Mouse (Mus musculus) embryonic facial prominence, embryonic 15.5 days (tissue): ENCODE results near the gene Hnrnpr. TPM values are rescaled to one million over a fixed set of nuclear protein-coding genes. Genes with fewer than 3 reads are reported as not detected.

ENCODE experiments used
- ATAC-seq: fragments of 200-750 bp; cut with Nextera tagmentation; 2 replicates; pipeline ENCODE4 v1.8.0; 2017; ENCODE audit warnings: low read depth, moderate TSS enrichment; ENCODE audit not compliant: insufficient number of reproducible peaks, low FRiP score, low TSS enrichment
- H3K27ac ChIP-seq: fragments of 300-500 bp; sonication (generic); replicated peaks from 2 replicates; pipeline ENCODE4 v1.5.1; 2015; ENCODE audit warnings: mild to moderate bottlenecking, inconsistent platforms
- H3K27me3 ChIP-seq: fragments of 300-500 bp; sonication (generic); 2 replicates; pipeline ENCODE4 v1.6.1; 2015; ENCODE audit warnings: inconsistent platforms
- H3K36me3 ChIP-seq: fragments of 300-500 bp; sonication (generic); 2 replicates; pipeline ENCODE4 v1.6.1; 2015; ENCODE audit warnings: mild to moderate bottlenecking, inconsistent platforms
- H3K4me1 ChIP-seq: fragments of 300-500 bp; sonication (generic); 2 replicates; pipeline ENCODE4 v1.6.1; 2015; ENCODE audit warnings: inconsistent platforms
- H3K4me2 ChIP-seq: fragments of 300-500 bp; sonication (generic); replicated peaks from 2 replicates; pipeline ENCODE4 v1.6.1; 2015; ENCODE audit warnings: mild to moderate bottlenecking, inconsistent platforms
- H3K4me3 ChIP-seq: fragments of 300-500 bp; sonication (generic); replicated peaks from 2 replicates; pipeline ENCODE4 v1.5.1; 2015; ENCODE audit warnings: mild to moderate bottlenecking, inconsistent platforms
- H3K9ac ChIP-seq: fragments of 300-500 bp; sonication (generic); 2 replicates; pipeline ENCODE4 v1.6.1; 2015; ENCODE audit warnings: inconsistent platforms
- H3K9me3 ChIP-seq: fragments of 300-500 bp; sonication (generic); replicated peaks from 2 replicates; pipeline ENCODE4 v1.6.1; 2016; ENCODE audit warnings: inconsistent platforms
- WGBS: fragments of 180-500 bp; shearing (Covaris S2); methylation state at CpG from one replicate; pipeline ENCODE4 v1.1.7; 2015; 5-methylcytosine and 5-hydroxymethylcytosine counted together
- polyA plus RNA-seq: library from polyadenylated mRNA; unstranded; fragments of >200 nt; fragmentation: Nextera tagmentation; extraction: Ambion mirVana; gene quantifications from 2 replicates; pipeline ENCODE4 v1.2.1, GENCODE M21; 2015

Gene Hnrnpr
- polyA plus RNA-seq, 1 experiment from 2014 or later, result 159 TPM

GRCm38 (mm10) chr4:136284891-136285290, 25.9 kb upstream of the Hnrnpr start:
- Histone ChIP-seq H3K9ac (peak overlapping the region; percentile 77), H3K36me3 (peaks cover 29% of the 10 kb centered on the region), H3K4me2 (peak overlapping the region; percentile 82), H3K27me3 (no peaks in the 10 kb centered on the region), H3K4me1 (peaks cover 34% of the 10 kb centered on the region), H3K9me3 (0 out of 2 replicates have a peak, but pooled peaks cover 3% of the 10 kb centered on the region), H3K4me3 (peak overlapping the region; percentile 82), H3K27ac (peak overlapping the region; percentile 98)
- no peak for ATAC-seq
- 23% methylated on average over 6 of the region's 6 CpGs for WGBS

GRCm38 (mm10) chr4:136285348-136285810, 25.4 kb upstream of the Hnrnpr start:
- H3K4me2 ChIP-seq, result peak overlapping the region; percentile 82
- H3K27ac ChIP-seq, result peak overlapping the region; percentile 98
- H3K9me3 ChIP-seq, result 0 out of 2 replicates have a peak, but pooled peaks cover 3% of the 10 kb centered on the region
- peak overlapping the region; percentile 82 for H3K4me3 ChIP-seq
- under 1% methylated on average over 25 of the region's 25 CpGs for WGBS
- ATAC-seq, result peak; percentile 95
- H3K4me1 ChIP-seq, result peaks cover 34% of the 10 kb centered on the region
- peaks cover 34% of the 10 kb centered on the region for H3K36me3 ChIP-seq
- no peaks in the 10 kb centered on the region for H3K27me3 ChIP-seq
- H3K9ac ChIP-seq, result peak overlapping the region; percentile 77

DNA sequence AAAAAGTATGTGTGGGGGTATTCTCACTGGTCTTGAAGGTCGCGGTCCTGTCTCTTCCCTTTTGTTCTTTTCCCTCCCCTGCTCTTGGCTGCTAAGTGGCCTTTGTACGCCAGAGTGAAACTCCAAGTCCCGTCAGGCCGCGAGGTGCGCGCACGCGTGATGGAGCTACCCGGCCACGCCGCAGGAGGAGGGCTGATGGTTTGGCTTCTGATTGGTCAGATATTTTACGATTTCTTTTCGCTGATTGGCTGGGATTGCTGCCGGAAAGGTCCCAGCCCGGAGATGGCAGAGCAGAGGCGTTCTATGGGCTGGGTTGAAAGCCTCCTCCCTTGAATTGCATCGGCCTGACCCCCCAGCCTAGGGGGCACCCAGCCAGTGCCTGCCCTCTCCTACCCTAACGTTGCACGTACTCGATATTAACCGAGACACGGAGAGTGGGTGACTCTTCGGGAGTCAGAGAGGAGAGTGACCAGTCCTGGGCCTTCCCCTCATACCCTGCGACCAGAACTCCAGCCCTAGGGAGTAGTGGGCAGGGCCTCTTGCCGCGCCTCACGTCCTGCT, 24.9 kb upstream of the Hnrnpr start:
- H3K27ac ChIP-seq, result peak overlapping the region; percentile 98
- no peaks in the 10 kb centered on the region for H3K27me3 ChIP-seq
- peak; percentile 88 for ATAC-seq
- peak overlapping the region; percentile 82 for H3K4me2 ChIP-seq
- H3K4me3 ChIP-seq, result peak overlapping the region; percentile 82
- H3K9ac ChIP-seq, result peak overlapping the region; percentile 77
- H3K4me1 ChIP-seq, result peaks cover 34% of the 10 kb centered on the region
- H3K36me3 ChIP-seq, result peaks cover 39% of the 10 kb centered on the region
- WGBS, result under 1% methylated on average over 29 of the region's 29 CpGs
- H3K9me3 ChIP-seq, result 0 out of 2 replicates have a peak, but pooled peaks cover 3% of the 10 kb centered on the region

DNA sequence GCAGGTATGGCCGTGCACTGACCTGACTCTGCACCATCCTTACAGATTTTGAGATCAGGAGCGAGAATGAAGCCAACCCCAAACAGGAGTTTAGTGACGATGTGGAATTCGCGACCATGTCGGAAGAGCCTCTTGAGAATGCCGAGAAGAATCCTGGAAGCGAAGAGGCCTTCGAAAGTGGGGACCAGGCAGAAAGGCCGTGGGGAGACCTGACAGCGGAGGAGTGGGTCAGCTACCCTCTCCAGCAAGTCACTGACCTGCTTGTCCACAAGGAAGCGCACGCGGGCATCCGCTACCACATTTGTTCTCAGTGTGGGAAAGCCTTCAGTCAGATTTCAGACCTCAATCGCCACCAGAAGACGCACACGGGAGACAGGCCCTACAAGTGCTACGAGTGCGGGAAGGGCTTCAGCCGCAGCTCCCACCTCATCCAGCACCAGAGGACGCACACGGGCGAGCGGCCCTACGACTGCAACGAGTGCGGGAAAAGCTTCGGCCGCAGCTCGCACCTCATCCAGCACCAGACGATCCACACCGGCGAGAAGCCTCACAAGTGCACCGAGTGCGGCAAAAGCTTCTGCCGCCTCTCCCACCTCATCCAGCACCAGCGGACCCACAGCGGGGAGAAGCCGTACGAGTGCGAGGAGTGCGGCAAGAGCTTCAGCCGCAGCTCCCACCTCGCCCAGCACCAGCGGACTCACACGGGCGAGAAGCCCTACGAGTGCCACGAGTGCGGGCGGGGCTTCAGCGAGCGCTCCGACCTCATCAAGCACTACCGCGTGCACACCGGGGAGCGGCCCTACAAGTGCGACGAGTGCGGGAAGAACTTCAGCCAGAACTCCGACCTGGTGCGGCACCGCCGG, 20.6 kb upstream of the Hnrnpr start:
- no peak overlapping the region for H3K4me2 ChIP-seq
- H3K4me1 ChIP-seq, result peaks cover 7% of the 10 kb centered on the region
- WGBS, result 58% methylated on average over 66 of the region's 66 CpGs
- ATAC-seq, result no peak
- H3K27me3 ChIP-seq, result no peaks in the 10 kb centered on the region
- H3K4me3 ChIP-seq, result no peak overlapping the region
- H3K36me3 ChIP-seq, result peaks cover 75% of the 10 kb centered on the region
- H3K27ac ChIP-seq, result no peak overlapping the region
- H3K9me3 ChIP-seq, result 0 out of 2 replicates have a peak, but pooled peaks cover 3% of the 10 kb centered on the region
- no peak overlapping the region for H3K9ac ChIP-seq

- no peak overlapping the region for H3K9ac ChIP-seq
- H3K27me3 ChIP-seq, result no peaks in the 10 kb centered on the region
- peaks cover 7% of the 10 kb centered on the region for H3K4me1 ChIP-seq
- H3K36me3 ChIP-seq, result peaks cover 75% of the 10 kb centered on the region
- no peak overlapping the region for H3K4me3 ChIP-seq
- no peak for ATAC-seq
- 0 out of 2 replicates have a peak, but pooled peaks cover 3% of the 10 kb centered on the region for H3K9me3 ChIP-seq
- 72% methylated on average over 39 of the region's 39 CpGs for WGBS
- no peak overlapping the region for H3K27ac ChIP-seq
- H3K4me2 ChIP-seq, result no peak overlapping the region
Observed at GRCm38 (mm10) chr4:136290781-136291595, 19.8 kb upstream of the Hnrnpr start.

DNA sequence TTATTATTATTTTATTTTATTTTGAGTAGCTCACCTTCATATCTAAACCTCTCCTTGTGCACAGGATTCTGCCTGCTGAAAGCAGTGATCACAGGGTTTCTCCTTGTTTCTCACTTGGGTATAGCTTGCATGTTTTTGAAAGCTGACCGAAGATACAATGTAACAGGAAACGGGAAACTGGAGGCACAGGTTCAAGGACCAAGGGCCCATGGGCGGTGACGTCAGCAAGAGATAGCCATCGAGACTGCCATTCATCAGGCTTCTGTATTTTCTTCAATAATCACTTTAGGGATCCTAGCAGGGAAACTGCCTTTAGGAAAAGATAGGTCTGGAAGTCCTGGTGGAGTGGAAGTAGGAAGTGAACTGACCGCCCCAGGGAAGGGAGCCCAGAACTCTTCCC, 19.1 kb upstream of the Hnrnpr start:
- Histone ChIP-seq H3K9ac (no peak overlapping the region), H3K4me2 (no peak overlapping the region), H3K27ac (no peak overlapping the region), H3K4me3 (no peak overlapping the region), H3K9me3 (0 out of 2 replicates have a peak, but pooled peaks cover 3% of the 10 kb centered on the region), H3K4me1 (peaks cover 1% of the 10 kb centered on the region), H3K36me3 (peaks cover 75% of the 10 kb centered on the region), H3K27me3 (no peaks in the 10 kb centered on the region)
- WGBS, result 91% methylated on average over 6 of the region's 6 CpGs
- ATAC-seq, result no peak

- H3K4me1 ChIP-seq, result no peaks in the 10 kb centered on the region
Observed at GRCm38 (mm10) chr4:136295941-136296340, 14.8 kb upstream of the Hnrnpr start.

GRCm38 (mm10) chr4:136302462-136302861, 8.3 kb upstream of the Hnrnpr start:
- no peaks in the 10 kb centered on the region for H3K4me1 ChIP-seq
- no peaks in the 10 kb centered on the region for H3K36me3 ChIP-seq
- 75% methylated on average over 4 of the region's 4 CpGs for WGBS
- no peaks in the 10 kb centered on the region for H3K9me3 ChIP-seq
- H3K9ac ChIP-seq, result no peak overlapping the region
- no peak overlapping the region for H3K4me2 ChIP-seq
- H3K4me3 ChIP-seq, result no peak overlapping the region
- ATAC-seq, result no peak
- no peak overlapping the region for H3K27ac ChIP-seq
- H3K27me3 ChIP-seq, result no peaks in the 10 kb centered on the region

More at GRCm38 (mm10) chr4:136295941-136296340, 14.8 kb upstream of the Hnrnpr start:
- WGBS, result 52% methylated on average over 7 of the region's 7 CpGs
- Histone ChIP-seq H3K27me3 (no peaks in the 10 kb centered on the region), H3K9ac (no peak overlapping the region), H3K36me3 (peaks cover 35% of the 10 kb centered on the region), H3K27ac (no peak overlapping the region), H3K4me3 (no peak overlapping the region), H3K4me2 (no peak overlapping the region), H3K9me3 (no peaks in the 10 kb centered on the region)
- no peak for ATAC-seq

GRCm38 (mm10) chr4:136304181-136304580, 6.6 kb upstream of the Hnrnpr start:
- H3K4me2 ChIP-seq, result no peak overlapping the region
- H3K4me3 ChIP-seq, result no peak overlapping the region
- H3K27ac ChIP-seq, result 0 out of 2 replicates have a peak overlapping the region, but pooled peaks have one; percentile 4
- no peak overlapping the region for H3K9ac ChIP-seq
- 38% methylated on average over 2 of the region's 2 CpGs for WGBS
- ATAC-seq, result no peak
- peaks cover 2% of the 10 kb centered on the region for H3K4me1 ChIP-seq
- no peaks in the 10 kb centered on the region for H3K36me3 ChIP-seq
- H3K27me3 ChIP-seq, result no peaks in the 10 kb centered on the region
- no peaks in the 10 kb centered on the region for H3K9me3 ChIP-seq

- Histone ChIP-seq H3K9ac (no peak overlapping the region), H3K9me3 (no peaks in the 10 kb centered on the region), H3K4me3 (no peak overlapping the region), H3K27ac (no peak overlapping the region), H3K4me1 (peaks cover 18% of the 10 kb centered on the region), H3K27me3 (no peaks in the 10 kb centered on the region), H3K36me3 (no peaks in the 10 kb centered on the region), H3K4me2 (no peak overlapping the region)
- ATAC-seq, result no peak
- WGBS, result 54% methylated on average over 2 of the region's 2 CpGs
Observed at GRCm38 (mm10) chr4:136308355-136308754, 2.4 kb upstream of the Hnrnpr start.

DNA sequence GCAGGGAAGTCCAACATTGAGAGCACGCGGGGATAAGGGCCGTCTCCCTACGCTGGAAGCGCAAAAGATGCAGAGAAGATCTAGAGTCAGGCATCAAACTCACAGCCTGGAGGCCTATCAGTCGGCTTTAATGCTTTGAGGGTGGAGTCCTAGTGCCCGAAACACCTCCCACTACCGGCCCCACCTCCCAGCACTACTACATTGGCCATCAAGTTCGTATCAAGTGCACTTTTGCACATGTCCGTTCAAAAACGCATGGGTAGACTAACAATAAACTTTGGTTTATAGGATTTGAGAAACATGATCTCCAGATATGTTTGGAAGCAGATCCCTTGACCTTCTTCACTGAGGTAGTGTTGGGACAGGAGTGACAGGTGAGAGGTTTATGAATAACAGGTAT, 962 bp upstream of the Hnrnpr start:
- Histone ChIP-seq H3K27me3 (no peaks in the 10 kb centered on the region), H3K27ac (peak overlapping the region; percentile 97), H3K36me3 (no peaks in the 10 kb centered on the region), H3K9ac (peak overlapping the region; percentile 18; the same call in 1 of the 2 replicates), H3K4me1 (peaks cover 24% of the 10 kb centered on the region), H3K4me3 (peak overlapping the region; percentile 92), H3K4me2 (peak overlapping the region; percentile 60), H3K9me3 (no peaks in the 10 kb centered on the region)
- 3% methylated on average over 11 of the region's 11 CpGs for WGBS
- no peak for ATAC-seq
